Mouse (Mus musculus) ES-CJ7 (cell line): ENCODE measurements at regions not wholly inside any gene's neighbourhood (a gene's known extent, or its start where the extent isn't known, plus 50 kb on each side); places are given as distances from the start of the nearest gene placed in this dataset.
A peak's percentile ranks its signal among the peaks of the same experiment; 100 is the strongest.

Source experiments
- DNase-seq: peaks from one replicate; pipeline ENCODE4 v3.0.0; 2011; ENCODE audit warnings: low read depth, low spot score

- no peak for DNase-seq
Measured at GRCm38 (mm10) chr13:9824904-9825303, 59.8 kb upstream of the Zmynd11 start.

- DNase-seq: peak; percentile 81
Measured at GRCm38 (mm10) chr13:9817356-9817755, 52.2 kb upstream of the Zmynd11 start.
